Mouse (Mus musculus): ENCODE measurements at regions not wholly inside any gene's neighbourhood (a gene's known extent, or its start where the extent isn't known, plus 50 kb on each side); places are given as distances from the start of the nearest gene placed in this dataset.

GRCm38 (mm10) chr7:133457436-133458324, 144.3 kb downstream of the Tex36 start:
- TF ChIP-seq POLR2A (IDR thresholded peaks at IDR 0.05; ENCODE audit: insufficient read depth, low read length) (no peak), CTCF (IDR thresholded peaks at IDR 0.05; ENCODE audit: low read depth, low read length) (no peak), EP300 (IDR thresholded peaks at IDR 0.05; ENCODE audit: insufficient read depth, low read depth, low read length) (no peak)
